Mouse (Mus musculus): ENCODE measurements around the gene Pdzd7.
"Not testable (repeated sequence)": the region's sequence is repeated elsewhere in the genome, so short reads cannot be mapped to it uniquely, and the experiment has no call there.

The Pdzd7 gene

DNA sequence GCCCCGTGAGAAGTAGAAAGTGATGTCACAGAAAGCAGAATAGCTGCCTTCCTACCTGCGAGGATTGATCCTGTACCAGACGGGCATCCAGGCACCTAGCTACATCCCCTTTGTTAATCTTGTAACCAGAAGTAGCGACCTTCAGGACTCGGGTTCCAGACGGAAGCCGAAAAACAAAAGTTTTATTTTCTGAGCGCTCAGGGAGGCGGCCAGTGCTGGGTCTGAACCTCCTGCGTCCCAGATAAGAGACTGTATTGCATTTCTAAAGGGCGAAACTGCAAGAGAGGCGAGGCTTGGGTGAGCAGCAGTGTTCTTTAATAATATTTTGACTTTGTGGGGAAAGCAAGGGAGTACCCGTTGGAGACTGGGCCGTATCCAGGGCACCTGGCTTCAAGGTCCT is 13.3 kb upstream of the Pdzd7 start:
- no peak for DNase-seq (ENCODE audit: low read depth, low spot score)

DNA sequence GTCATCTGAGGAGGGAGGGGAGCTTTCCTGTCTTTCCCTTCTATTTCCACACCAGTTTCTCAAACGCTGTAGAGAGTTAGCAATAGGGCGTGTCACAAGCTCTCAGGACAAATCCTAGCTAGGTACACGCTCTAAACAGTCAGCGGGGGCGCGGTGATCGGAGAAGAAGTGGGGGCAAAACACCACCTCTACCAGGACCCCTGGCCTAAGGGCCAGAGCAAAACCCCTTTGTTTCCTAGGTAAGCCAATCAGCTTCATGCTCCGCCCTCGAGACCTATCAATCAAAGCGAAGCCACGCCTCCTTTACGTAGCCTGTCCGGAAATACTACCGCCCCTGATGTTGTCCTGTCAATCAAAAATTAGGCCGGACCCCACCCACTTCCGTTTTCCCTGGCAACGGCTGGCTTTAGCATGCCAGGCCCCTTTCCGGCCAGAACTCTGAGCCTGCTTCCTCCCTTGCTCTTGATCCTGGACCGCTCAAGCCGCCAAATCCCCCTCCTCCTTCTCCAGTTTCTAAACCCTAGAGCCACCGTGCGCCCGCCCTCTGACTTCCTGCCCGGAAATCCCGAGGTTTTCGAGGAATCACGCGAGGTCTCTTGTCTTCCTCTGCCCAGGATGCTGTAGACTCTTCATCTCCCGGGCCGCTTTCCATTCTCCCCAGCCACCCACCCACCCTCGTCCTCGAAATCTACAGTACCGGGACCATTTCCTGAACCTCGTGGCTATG is 12.8 kb upstream of the Pdzd7 start:
- peak; percentile 96 for DNase-seq (ENCODE audit: low read depth, low spot score)

DNA sequence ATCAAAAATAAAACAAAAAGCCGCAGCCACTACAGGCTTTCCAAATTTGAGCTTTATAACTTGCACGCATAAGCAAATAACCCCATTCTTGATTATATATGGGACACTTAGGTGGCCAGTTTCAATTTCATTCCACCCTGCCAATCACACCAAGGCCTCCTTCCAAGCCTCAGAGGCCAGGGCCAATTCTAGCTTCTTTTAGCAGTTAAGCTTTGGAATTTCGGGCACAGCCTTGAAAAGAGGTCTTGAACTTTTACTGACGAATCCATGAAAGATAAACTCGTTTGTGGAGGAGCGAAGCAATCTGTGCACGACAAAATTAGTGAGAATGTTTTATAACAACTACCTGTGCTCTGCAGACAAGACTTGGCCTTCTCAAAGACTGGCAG is 12.2 kb upstream of the Pdzd7 start:
- no peak for DNase-seq (ENCODE audit: low read depth, low spot score)

DNA sequence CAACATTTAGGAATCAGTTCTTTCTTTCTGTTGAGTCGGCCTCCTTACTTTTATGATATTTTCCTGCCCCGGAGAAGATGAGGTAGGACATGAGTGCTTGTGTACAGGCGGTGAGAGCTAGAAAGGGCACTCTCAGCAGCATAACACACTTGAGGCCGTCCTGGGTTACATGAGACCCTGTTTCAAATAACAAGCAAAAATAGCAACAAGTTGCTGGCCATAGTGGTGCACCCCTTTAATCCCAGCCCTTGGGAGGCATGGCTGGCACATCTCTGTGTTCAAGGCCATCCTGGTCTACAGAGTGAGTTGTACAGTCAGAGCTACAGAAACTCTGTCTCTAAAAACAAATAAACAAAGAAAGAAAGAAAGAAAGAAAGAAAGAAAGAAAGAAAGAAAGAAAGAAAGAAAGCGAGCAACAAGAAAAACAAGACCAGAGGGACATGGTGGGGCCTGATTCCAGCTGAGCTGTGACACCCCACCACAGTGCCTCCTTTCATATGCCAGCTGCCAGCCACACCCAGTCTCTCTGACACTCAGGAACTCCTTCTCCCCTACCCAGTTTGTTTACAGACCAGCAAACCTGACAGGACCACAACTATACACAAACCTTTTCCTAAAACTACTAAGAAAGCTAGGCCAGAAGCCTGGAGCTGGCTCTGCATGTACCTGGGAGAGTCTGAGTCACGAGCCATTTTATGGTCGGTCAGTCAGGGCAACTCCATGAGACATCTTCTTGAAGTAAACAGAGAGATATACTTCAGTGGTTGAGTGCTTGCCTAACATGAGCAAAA is 11.6 kb upstream of the Pdzd7 start:
- DNase-seq (ENCODE audit: low read depth, low spot score), result peak; percentile 62

DNA sequence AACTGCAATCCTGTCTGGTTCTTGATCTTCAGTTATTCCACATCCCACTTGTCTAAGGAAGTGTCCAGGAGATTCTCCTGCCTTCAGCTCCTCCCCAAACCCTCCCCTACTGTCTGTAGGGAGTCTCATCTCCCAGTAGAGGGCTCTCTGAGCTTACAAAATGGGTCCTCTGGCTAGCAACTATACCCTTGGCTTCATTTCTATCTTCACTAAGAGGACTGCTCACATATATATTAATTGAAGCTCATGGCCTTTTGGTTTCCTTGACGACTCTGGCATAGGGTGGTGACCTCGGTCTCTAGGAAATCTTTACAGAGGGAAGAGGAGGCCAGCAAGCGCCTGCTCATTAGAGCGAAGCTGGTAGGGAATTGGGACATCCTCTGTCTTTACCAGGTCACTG is 10.8 kb upstream of the Pdzd7 start:
- DNase-seq (ENCODE audit: low read depth, low spot score), result peak; percentile 69

DNA sequence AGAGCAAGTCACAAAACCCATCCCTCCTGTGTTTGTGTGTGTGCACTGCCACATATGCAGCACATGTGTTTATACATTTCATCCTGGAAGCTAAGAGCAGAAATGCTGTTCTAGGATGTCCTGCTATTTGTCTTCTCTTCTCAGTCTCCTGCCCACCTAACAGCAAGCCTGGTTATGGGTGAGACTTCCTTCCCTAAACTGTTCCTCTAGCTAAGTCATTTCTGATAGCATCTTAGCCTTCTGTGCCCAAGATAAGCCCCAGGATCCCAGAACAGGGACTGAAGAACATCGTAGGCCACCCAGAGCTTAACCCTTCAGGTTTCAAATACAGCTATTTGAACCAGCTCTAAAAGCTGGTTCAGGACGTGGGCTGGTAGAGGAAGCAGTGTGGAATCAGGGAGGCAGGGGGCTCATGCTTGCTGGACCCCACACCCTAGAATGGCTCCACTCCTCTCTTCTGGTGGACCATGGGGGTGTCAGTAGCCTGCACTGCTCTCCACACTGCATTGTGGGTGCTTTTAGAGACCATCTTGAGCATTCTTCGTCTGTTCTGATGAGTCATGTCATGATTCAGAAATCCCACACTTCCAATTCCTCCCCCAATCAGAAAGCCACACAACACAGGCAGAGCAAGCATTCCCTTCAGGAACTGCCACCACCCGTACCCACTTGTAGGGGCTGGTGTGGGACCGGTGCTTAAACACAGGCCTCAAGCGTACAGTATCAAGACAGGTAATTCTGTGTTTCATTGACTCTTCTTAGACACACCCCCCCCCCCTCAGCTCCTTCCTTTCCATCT is 9.6 kb upstream of the Pdzd7 start:
- no peak for DNase-seq (ENCODE audit: low read depth, low spot score)

DNA sequence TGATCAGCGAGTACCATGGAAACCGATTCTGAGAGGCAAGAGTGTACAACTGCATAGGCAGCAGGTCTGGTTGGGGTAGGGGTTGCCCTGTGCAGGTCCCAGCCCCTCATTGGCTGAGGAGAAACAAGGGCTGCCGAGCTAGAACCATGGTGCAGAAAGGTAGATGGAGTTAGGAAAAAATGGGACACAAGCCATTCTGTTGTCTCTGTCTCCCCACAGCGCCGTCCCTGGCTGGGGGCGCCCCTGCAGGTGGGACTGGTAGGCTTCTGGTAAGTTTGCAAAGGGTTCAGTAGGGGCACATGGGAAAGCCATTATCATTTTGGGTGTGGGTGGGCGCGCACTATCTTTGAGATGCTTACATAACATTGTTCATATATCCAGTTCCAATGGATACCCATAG is 7.9 kb upstream of the Pdzd7 start:
- no peak for DNase-seq (ENCODE audit: low read depth, low spot score)

DNA sequence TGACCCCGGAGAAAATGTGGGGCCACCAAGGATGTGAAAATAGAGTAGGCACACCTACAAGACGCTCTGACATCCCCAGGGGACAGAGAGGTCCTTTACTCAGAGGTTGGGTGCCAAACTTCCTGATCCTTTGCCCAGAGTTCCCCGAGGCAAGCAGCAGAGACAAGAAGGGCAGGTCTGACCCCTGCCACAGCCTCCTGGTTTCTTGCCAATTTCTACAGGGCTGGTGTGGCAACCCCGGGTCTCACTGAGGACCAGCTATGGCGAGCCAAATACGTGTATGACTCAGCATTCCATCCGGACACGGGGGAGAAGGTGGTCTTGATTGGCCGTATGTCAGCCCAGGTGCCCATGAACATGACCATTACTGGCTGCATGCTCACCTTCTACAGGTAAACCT is 4.0 kb upstream of the Pdzd7 start:
- DNase-seq (ENCODE audit: low read depth, low spot score), result peak; percentile 41

DNA sequence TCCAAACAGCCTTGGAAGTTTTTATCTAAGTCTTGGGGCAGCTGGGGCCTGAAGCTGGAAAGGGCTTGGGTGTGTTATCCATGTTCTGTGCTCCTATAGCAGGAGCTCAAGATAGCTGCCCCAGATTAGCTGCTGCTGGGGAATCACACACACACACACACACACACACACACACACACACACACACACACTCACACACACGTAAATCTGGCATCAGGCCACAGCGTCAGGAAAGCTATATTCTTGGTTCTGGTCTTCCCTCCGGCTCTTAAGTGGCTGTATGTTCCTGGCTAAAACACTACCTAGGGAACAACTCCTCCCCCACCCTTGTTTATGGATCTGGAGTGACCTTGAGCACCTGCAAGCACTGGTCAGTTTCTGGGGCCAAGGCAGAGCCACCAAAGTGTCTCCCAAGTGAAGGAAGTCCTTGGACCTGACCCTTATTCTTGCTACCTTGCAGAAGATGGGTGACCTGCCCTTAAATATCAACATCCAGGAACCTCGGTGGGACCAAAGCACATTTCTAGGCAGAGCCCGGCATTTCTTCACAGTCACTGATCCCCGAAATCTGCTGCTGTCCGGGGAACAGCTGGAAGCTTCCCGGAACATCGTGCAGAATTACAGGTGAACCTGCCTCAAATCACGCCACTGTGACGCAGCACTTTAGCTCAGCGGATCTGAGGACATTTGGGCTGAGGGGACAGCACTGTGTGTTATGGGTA is 3.3 kb upstream of the Pdzd7 start:
- no peak for DNase-seq (ENCODE audit: low read depth, low spot score)

DNA sequence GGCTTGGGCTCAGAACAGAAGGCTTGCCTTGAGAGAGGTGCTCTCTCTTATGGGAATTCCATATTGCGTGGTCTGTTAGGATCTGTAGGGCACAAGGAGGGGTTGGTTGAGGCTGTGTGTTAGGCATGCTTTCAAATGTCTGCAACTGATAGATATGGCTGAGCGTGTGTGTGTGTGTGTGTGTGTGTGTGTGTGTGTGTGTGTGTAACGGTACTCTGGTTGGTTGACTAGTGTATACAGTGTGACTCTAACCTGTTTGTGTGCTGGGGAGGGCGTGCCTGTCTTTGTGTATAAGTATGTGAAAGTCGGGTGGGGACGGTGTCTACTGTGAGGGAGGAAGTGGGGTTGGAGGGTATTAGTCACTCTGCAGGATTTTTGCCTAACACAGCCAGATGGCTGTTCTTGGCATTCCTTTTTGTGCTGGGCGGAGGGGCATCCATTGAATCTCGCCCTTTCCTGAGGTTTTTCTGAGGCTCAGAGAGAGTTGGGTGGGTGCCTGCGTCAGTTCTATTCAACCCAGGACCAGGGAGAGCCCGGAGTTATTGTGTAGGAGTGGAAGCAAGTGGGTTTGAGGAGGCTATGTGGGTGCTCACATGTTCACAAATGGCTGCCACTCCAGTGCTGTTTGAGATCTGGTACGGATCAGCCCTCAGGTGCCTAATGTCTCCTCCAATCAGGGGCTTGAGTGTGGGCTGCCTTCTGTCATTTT is 2.6 kb upstream of the Pdzd7 start:
- peak; percentile 66 for DNase-seq (ENCODE audit: low read depth, low spot score)

DNA sequence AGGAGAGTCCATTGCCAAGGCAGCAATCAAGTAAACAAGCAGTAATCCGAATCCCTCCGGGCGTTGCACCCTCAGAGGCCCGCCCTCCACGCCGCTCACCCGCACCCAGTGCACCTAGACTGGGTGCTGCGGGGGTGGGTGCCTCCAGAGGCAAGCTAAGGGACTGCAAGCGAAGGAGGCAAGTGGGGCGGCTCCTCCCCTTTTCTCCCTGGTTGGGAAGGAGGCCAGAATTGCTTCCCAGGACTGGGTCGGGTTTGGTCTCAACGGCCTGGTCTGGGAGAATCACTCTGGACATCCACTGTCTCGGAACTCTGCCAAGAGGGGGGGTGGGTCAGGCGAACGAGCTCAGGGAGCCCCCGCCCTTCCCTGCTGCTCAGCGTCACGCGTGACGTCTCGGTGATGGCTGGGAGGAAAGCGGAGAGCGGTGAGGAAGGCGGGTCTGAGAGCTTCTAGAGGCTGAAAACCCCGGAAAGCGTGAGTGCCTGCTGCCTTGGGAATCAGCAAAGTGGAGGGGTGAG is 2.0 kb upstream of the Pdzd7 start, which contains the start of gene Sfxn3:
TSS of gene Sfxn3 (plus strand) at position 87 of the 518 bp plus-strand sequence.
- DNase-seq (ENCODE audit: low read depth, low spot score), result peak; percentile 96

DNA sequence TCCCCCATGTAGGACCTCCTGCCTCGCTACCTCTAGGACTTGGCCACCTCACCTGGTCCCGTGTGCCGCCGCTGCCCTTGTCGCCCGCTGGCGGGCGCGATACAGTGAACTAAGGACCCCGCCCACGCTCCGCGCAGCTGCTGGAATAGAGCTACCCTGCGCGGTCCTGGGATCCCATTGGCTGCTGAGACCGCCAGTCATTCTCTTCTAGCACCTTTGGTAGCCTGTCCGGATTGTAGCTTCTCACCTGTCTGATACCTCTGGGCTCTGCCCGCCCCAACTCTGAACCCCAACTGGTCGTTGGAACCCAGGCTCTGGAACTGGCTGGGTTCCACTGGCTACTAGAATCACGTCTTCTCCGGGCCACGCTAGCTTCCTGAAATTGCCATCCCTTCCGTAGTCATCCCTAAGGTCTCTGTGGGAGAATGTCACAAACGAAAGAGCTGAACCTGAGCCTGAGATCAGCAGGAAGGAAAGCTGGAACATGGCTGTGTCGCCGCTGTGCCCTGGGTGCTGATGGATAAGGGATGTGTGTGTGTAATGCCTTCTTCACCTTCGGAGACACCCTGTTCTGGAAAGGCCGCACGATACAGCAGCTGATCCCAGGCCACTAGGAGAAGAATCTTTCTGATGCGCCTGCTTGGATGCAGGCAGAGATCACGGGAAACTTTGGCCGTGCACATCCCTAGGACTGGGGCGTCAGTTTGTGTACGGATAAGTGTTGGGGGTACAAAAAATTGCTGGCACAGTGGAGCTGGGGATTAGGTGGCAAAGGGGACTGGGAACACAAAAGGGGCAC is 1.2 kb upstream of the Pdzd7 start:
- DNase-seq (ENCODE audit: low read depth, low spot score), result peak; percentile 88

DNA sequence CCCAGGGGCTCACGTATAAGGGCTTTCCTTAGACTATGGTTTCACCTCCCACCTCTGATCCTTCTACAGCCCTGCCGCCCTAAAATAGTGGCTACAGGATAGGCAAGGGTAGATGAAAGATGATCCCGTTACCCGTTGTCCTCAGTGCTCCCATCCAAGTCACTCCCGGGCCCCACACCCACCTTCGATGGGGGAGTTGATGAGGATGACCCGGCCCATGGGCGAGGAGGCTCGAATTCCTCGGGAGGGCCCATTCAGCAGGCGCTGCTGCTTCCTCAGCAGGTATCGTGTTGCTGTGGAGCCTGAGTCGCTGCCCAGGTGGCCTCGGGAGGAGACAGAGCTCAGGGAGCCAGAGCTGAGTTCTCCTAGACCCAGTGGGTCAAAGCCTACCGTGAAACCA is 281 bp downstream of the Pdzd7 start:
- DNase-seq (ENCODE audit: low read depth, low spot score), result peak; percentile 90

DNA sequence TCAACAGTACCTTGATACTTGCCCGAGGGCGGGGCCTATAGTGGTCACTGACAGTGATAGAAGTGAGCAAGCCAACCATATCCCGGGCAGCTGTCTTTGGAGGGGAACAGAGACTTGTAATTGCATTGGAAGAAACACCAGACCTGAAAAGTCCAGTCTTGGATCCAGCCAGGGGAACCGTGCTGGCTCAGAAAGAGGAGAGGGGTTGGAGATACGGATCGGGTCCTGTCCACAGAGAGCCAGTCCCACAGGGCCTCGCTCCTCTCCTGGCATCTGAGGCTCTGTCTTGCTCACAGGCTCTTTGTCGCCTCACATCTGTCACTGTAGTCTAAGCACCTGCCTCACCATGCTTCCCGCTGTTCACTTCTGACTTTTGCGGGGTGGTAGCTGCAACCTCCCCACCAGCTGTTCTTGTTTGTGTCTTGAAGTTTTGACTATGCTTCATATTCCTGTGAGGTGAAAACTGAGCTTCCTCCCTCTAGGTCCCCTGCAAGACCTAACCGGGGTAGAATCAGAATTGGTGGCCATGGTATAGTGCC is 1.1 kb downstream of the Pdzd7 start:
- no peak for DNase-seq (ENCODE audit: low read depth, low spot score)

DNA sequence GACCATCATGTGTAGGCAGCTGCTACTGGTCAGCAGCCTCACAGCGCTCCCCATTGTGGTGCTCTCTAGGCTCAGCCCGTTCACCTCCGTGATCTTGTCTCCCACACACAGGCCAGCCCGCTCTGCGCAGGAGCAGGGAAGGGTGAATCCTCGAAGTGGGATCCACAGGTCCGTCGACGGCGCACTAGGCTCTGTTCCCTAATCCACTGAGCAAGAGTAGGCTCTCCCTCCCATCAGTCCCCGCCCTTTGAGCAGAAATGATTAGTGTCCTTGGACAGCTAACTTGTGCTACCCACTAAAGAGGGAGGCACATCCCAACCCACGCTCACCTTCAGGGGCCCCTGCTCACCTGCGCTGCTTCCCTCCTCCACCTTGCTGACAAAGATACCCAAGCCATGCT is 5.3 kb downstream of the Pdzd7 start:
- DNase-seq (ENCODE audit: low read depth, low spot score), result no peak

DNA sequence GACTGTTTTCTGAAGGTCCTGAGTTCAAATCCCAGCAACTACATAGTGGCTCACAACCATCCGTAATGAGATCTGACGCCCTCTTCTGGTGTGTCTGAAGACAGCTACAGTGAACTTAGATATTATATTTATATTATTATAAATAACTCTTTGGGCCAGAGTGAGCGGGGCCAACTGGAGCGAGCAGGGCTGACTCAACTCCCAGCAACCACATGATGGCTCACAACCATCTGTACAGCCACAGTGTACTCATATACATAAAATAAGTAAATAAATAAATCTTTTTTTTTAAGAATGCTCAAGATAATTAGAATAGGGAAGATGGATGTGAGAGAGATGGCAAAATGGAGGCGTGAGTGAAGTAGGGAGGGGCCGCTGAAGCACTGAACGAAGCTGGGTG is 7.3 kb downstream of the Pdzd7 start:
- not testable (repeated sequence) for DNase-seq (ENCODE audit: low read depth, low spot score)

DNA sequence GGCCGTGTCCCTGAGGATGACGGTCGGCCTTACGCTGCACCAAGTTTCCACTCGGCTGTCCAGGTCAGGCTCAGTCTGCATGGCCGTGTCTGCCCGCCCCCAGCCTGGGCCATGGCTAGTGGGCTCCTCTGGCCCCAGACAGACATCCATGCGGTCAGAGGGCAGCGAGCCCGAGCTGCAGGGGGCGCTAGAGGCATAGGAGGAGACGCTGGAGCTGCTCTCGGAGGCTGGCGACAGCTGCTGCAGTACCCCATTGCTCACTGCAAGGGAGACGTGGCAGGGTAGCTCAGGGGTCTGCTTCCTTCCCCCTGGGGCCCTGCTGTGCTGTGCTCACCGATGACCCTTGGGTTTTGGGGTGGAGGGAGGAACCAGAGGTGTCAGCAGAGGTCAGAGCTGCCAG is 8.7 kb downstream of the Pdzd7 start:
- no peak for DNase-seq (ENCODE audit: low read depth, low spot score)

DNA sequence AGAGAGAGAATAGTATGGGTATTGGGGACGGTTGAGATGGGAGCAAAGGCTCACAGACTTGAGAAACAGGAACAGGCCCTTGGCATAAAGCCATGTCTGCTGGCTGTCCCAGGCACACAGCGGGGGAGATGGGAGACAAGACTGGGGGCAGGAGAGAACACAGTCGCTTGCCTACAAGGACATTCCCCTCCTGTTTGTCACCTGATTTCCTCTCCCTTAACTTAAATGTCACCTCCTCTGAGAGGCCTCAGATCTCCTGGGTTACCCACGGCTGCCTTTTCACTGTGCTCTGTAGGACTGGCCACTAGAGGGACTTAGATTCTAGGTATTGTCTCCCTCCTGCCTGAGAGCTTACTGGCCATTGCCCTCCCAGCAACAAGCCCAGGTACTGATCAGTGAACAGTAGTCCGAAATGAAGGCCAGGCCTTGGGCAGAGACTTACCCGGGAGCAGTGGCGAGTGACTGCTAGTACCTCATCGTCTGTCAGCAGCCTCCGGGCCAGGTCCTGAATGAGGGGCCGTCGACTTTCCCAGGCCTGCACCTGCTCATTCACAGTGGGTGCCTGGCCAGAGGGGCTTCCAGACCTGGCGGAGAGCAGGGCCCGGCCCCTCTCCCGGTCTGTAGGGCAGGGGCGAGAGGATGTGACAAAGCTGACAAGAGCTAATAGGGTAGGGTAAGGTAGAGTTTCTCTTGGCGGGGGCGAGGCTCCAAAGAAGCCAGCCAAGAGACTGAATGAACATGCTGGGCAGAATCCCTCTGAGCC is 12.8 kb downstream of the Pdzd7 start:
- no peak for DNase-seq (ENCODE audit: low read depth, low spot score)

DNA sequence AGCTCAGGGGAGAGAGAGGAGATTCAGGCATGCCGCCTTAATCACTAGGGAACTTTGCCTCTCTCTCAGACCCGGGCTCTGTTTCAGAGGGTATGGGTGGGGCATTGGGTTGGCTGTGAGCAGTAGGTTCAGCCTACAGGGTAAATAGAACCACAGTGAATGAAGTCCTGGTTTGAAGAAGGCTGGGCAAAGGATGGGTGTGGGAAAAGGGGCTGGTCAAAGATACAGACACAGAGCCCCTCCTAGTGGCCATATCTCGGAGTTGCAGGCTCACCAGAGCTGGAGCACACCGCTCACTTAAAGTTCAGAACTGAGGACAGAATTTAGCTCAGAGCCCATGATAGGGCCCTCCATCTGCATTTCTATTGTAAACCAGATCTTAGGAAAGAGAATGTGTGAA is 13.7 kb downstream of the Pdzd7 start:
- DNase-seq (ENCODE audit: low read depth, low spot score), result peak; percentile 76

Measured in skeletal muscle tissue, adult 2 months (tissue).